Mouse (Mus musculus) layer of hippocampus, postnatal 14 days (tissue): Measurements from ENCODE around the gene Bank1. TPM values are rescaled to one million over a fixed set of nuclear protein-coding genes. Genes with fewer than 3 reads are reported as not detected.
A peak's percentile ranks its signal among the peaks of the same experiment; 100 is the strongest.
"Not testable (repeated sequence)": the region's sequence is repeated elsewhere in the genome, so short reads cannot be mapped to it uniquely, and the experiment has no call there.

Experiments
- DNase-seq, 2 experiments: peaks; one replicate each; pipeline ENCODE4 v3.0.0; 2021 to 2022; ENCODE audit warnings: low spot score in 2 of 2, mixed read lengths in 1 of 2
- long read RNA-seq, 2 experiments: library from polyadenylated mRNA; stranded (forward); transcript quantifications; one replicate each; pipeline ENCODE4 v2.0.0; 2021
- total RNA-seq, 2 experiments: library from RNA; stranded (reverse); gene quantifications; 2 replicates each; pipeline ENCODE4 v1.2.3; 2021

Bank1 gene
- 1 to 10 TPM; 1.1 to 1.5 TPM for total RNA-seq
- long read RNA-seq, experiment 1, partial matches to known transcripts: 0 of 1 reads
- long read RNA-seq, experiment 1, other reads (novel, unspliced or antisense): 1 of 1 reads
- long read RNA-seq, experiment 2, partial matches to known transcripts: 0 of 3 reads
- long read RNA-seq, experiment 2, other reads (novel, unspliced or antisense): 2 of 3 reads

- peak in 1 of 2 experiments; percentile 12 for DNase-seq
These were observed at the start of gene Bank1 for GRCm38 (mm10) chr3:136325783-136326182. TSS of gene Bank1 (minus strand) at chr3:136326066.

GRCm38 (mm10) chr3:136369916-136370315 lies 44.0 kb upstream of the Bank1 start:
- DNase-seq: peak; percentile 25 to 29

DNA sequence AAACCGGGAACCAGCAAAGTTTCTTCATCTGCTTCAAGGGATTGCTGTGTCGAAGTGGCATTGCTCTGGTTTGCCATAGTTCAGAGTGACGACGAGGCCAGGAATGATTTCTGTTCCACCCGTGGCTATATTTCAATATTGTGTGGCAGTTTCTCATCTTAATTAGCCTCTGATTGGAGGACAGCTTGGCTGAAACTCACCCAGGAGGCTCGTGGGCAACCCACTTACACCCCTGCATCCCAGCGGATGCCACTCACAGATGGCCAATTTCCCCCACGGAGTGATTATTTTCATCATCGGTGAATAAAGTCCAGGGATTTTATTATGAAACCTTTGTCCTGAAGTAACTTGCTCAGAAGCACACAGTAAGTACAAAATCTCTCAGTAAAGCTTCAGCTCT lies 43.6 kb upstream of the Bank1 start:
- DNase-seq: peak; percentile 38 to 48

DNA sequence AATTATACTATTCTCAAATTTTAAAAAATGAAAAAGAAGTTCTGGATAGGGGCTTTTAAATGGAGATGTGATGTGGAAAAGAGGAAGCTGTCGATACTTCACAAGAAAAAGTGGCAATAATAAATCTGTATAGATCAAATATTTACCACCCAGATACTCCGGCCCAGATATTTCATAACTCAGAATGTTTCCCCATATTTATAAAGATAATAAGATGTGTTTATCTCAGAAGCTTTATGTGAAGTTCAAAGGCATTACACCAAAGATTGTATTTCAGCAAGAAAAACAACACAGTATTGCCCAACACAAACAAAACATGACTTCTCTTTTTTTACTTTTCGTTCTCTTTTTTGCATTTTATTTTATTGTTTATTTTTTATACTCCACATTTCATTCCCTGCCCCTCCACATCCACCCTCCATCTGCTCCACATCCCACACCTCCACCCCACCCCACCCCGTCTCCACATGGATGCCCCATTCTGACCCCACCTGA lies 42.7 kb upstream of the Bank1 start:
- DNase-seq: no peak

DNA sequence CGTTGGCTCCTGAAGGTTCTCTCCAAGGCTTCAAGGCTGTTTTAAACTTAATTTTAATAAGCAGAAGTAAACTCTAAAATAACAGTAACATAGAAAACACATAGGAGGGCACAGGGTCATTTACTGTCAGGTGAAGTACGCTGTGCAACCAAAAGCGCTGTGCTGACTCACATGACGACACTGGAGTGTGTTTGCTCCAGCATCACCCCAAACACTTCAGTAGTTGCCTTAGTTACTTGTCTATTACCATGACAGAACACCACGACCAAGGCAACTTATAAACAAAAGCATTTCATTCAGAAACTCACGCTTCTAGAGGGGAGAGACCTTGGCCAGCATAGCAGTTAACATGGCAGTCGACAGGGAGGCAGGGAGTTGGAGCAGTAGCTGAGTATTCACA lies 23.8 kb upstream of the Bank1 start:
- DNase-seq: no peak

DNA sequence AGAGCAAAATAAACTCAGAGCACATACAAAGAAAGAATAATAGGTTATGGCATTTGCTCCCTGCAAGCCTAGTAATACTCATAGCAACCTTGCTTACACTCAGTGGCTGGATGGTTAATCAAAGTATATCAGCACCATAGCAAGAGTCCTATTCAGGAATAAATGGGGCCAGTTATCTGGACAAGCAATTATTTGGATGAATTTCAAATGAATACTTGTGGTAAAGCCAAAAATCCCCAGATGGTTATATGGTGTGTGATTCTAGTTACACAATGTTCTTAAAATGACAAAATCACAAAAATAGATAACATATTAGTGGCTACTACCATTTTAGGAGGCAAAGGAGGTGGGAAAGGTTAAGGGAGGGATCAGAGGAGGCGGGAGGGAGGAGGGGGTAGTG lies 22.7 kb upstream of the Bank1 start:
- no peak for DNase-seq

DNA sequence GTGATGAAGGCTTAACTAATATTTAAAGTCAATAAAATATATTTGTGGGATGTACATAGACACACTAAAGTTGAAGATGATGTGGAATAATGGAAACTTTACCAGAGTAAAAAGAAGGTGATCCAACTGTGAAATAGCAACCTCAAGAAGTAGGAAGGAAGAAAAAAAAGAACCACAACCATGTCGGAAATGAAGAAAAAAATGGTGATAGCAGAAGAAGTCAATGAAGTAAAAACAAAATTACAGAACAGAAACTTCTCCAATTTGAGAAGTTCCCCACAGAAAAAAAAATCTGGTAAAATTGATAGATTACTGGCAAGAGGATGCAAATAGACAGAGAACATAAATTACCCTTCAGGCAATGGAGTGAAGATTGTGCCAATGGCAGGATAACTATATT lies 21.4 kb upstream of the Bank1 start:
- no peak for DNase-seq

DNA sequence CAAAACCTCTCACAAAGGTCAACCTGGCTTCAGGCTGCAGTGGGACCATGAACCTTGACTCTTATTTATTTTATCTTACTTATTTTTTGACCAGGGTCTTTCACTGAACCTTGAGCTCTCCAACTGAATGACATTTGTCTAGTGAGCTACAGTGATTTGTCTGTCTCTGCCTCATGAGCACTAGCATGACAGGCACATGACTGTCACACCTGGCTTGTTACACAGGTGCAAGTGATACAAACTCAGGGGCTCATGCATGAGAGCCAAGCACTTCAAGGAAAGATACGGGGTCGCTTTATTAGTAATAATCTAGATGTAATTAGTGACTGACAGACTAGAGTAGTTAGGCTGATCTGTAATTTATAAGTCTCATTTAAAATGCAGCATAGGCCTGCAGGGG lies 16.0 kb upstream of the Bank1 start:
- DNase-seq: no peak

DNA sequence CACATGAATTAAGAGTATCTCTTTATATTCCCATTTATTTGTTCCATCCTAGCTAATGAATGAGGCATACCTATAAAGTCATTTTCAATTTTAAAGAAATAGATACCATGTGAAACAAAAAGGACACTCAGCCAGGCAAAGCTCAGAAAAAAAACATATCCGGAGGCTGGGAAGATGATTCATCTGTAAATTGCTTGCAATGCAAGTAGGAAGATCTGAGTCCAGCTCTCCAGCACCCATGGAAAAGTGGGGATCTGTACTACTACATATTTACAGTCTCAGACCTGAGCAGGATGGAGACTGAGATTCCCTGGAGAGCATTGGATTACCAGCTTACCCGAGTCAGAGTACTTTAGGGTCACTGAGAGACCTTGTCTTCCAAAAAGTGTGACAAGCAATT lies 14.0 kb upstream of the Bank1 start:
- DNase-seq: no peak

DNA sequence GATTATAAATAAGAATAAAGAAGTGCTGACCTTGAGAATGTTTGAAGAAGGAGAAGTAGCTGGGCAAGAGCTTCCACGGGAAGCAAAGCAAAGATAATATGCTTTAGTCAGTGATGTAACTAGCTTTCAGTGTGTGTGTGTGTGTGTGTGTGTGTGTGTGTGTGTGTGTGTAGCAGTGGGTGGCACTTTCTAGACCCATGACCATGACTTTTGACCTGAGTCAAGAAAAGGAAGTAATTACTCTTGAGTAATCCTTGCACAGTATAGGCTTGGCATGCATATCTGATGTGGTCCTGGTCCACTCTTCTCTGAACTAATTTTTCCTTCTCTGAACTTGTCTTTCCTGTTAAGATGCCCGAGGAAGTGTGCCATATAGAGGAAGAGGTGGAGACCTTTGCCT lies 5.3 kb upstream of the Bank1 start:
- DNase-seq: no peak

- DNase-seq: no peak
These were observed 4.2 kb upstream of the Bank1 start for GRCm38 (mm10) chr3:136330043-136330442.

GRCm38 (mm10) chr3:136329133-136329532 lies 3.3 kb upstream of the Bank1 start:
- DNase-seq: no peak

DNA sequence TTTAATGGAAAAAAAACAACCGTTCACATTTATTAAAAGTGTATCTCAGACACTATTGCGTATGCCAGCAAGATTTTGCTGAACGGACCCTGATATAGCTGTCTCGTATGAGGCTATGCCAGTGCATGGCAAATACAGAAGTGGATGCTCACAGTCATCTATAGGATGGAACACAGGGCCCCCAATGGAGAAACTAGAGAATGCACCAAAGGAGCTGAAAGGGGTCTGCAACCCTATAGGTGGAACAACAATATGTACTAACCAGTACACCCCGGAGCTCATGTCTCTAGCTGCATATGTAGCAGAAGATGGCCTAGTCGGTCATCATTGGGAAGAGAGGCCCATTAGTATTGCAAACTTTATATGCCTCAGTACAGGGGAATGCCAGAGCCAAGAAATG lies 1.1 kb downstream of the Bank1 start:
- DNase-seq: not testable (repeated sequence)

DNA sequence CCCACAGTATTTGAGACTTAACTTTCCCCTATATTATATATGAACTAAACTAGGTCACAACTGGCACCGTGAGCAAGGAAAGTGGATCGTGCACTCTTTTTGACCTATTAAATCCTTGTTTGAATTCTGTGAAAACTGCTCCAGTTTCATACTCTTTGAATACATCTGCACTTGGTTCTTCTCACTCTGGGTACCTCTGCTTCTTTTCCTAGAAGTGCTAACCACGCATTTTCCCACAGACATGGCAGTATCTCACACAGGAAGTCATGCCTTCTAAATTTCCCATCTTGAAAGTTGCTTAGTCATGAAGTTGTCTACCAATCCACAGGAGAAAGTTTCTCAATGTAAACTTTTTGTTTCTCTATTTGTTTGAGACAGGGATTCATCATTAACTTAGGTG lies 3.9 kb downstream of the Bank1 start:
- DNase-seq: no peak

- no peak for DNase-seq
These were observed 17.4 kb downstream of the Bank1 start for GRCm38 (mm10) chr3:136308487-136308886.

DNA sequence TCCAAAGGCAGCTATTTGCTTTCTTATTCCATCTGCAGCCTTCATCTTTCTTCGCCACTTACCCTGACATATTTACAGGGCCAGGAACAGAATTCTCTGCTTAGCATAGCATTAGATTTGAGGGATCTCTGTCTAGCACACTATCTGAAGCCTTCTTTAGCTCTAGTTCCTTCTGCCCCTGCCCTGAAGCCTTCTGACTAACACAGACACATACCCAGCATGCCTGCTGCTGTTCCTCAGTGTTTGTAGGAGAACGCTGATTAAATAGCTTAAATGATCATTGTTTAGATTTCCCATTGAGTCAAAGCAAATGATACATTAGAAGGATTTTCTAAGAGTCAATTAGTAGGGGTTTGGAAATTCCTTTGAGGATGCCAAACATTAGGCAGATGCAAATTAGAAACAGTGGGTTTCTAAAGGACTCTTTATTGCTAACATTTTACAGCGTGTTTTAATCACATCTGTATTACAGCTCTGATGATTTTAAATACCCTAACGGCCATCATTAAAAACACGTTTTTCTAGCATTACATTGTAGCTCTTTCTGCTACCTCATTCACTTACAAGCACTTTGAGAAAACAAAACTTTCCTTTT lies 19.2 kb downstream of the Bank1 start:
- no peak for DNase-seq

GRCm38 (mm10) chr3:136302541-136302940 lies 23.3 kb downstream of the Bank1 start:
- no peak for DNase-seq

DNA sequence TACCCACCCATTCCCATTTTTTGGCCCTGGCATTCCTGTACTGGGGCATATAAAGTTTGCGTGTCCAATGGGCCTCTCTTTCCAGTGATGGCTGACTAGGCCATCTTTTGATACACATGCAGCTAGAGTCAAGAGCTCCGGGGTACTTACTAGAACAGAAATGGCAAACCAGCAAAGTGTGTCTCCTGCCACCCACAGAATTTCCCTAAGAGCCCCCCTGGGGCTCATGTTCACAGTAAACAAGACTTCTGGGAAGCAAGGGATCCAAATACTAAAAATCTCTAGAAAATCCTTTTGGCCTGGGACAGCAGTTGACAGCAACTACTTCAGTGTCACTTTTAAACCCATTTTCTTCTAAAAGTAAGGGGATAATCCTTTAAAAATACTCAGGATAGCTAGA lies 25.1 kb downstream of the Bank1 start:
- DNase-seq: not testable (repeated sequence)

DNA sequence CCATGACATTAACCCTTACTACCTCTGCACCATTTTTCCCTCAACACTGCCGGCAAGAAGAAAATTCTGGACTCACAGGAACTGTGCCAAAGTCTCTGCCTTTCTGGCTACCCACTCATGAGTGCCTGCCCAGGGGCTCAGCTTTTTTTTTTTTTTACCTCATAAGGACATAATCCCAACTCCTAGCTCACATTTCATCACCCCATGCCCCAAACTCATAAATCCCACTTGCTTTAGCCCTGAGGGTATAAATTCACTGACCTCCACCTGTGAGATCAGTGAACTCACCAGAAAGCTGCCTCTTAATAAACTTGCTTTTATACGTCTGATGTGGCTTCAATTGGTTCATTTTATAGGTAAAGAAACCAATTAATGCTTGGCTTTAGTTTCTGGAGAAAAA lies 28.5 kb downstream of the Bank1 start:
- no peak for DNase-seq

DNA sequence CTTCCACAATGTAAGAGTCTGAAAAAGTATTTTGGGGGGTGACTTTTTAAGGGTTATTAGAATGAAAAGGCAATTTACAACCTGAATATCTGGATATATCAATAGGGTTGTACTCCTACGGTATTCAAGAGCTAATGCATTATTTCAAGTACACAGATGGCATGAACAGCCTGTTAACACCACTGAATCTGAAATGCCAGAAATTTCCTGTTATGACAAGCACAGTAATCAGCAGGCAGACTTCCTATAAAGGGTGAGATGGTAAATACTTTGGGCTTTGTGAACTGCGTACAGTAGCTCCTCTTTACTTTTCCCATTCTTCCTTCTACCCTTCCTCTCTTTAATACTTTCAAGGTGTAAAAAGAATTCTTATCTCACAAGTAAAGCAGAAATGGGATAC lies 30.6 kb downstream of the Bank1 start:
- peak in 1 of 2 experiments; percentile 82 for DNase-seq

DNA sequence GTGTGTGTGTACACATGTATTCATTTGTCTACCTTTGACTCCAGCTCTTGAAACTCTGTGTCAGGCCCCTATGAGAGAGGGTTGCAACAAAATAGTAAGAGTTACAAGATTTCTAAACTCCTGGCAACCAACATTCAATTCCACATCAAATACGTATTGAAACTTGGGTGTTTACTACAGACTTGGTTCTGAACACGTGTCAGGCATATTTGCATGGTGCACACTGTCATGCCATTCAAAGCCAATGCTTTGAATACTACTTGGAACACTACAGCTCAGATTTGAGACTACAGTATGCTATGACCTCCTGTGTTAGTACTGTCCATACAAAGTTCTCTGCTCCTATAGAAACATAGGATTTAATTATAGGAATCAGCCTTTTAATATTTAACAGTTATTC lies 38.0 kb downstream of the Bank1 start:
- no peak for DNase-seq

- DNase-seq: no peak
These were observed 60.8 kb downstream of the Bank1 start for GRCm38 (mm10) chr3:136264969-136265595.

DNA sequence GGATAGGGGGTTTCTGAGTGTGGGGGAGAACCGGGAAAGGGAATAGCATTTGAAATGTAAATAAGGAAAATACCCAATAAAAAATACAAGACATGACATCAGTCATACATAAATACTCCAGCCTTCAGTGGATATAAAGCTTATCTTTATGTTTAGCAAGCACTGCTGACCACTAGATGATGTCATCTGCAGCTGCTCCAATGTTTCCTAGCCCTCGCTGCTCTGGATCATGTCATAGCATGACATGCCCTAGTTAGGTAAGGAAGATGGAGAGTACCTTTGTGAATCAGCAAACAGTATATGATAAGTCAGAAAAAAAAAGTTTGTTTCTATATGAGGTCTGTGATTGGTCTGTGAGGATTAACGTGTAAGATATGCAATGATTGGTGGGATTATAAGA lies 68.1 kb downstream of the Bank1 start:
- DNase-seq: no peak
